Mouse (Mus musculus) lung, postnatal 14 days (tissue): ENCODE measurements around the gene Morc2a.

Experiments used
- DNase-seq: peaks from one replicate; pipeline ENCODE4 v3.0.0; 2021

The Morc2a gene

GRCm38 (mm10) chr11:3684723-3685430, 35.9 kb downstream of the Morc2a start:
- DNase-seq = no peak

DNA sequence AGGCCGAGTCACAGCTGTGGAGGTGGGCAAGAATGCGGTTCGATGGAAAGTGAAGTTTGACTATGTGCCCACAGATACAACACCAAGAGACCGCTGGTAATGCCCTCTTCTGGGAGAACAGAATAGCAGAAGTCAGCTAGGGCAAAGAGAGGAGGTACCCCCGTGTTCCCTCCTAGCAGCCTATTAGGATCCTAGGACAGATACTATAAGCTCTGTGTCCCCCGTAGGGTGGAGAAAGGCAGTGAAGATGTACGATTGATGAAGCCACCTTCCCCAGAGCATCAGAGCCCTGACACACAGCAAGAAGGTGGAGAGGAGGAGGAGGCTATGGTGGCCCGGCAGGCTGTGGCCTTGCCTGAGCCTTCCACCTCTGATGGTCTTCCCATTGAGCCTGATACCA, 36.4 kb downstream of the Morc2a start:
- no peak for DNase-seq

GRCm38 (mm10) chr11:3686318-3686717, 37.3 kb downstream of the Morc2a start:
- DNase-seq = no peak

- no peak for DNase-seq
Measured at GRCm38 (mm10) chr11:3686885-3687284, 37.9 kb downstream of the Morc2a start.

- DNase-seq = no peak
Measured at GRCm38 (mm10) chr11:3691746-3692145, 42.8 kb downstream of the Morc2a start.

- no peak for DNase-seq
Measured at GRCm38 (mm10) chr11:3696086-3696616, 47.2 kb downstream of the Morc2a start.

- DNase-seq = no peak
Measured at GRCm38 (mm10) chr11:3697441-3697840, 48.5 kb downstream of the Morc2a start.

DNA sequence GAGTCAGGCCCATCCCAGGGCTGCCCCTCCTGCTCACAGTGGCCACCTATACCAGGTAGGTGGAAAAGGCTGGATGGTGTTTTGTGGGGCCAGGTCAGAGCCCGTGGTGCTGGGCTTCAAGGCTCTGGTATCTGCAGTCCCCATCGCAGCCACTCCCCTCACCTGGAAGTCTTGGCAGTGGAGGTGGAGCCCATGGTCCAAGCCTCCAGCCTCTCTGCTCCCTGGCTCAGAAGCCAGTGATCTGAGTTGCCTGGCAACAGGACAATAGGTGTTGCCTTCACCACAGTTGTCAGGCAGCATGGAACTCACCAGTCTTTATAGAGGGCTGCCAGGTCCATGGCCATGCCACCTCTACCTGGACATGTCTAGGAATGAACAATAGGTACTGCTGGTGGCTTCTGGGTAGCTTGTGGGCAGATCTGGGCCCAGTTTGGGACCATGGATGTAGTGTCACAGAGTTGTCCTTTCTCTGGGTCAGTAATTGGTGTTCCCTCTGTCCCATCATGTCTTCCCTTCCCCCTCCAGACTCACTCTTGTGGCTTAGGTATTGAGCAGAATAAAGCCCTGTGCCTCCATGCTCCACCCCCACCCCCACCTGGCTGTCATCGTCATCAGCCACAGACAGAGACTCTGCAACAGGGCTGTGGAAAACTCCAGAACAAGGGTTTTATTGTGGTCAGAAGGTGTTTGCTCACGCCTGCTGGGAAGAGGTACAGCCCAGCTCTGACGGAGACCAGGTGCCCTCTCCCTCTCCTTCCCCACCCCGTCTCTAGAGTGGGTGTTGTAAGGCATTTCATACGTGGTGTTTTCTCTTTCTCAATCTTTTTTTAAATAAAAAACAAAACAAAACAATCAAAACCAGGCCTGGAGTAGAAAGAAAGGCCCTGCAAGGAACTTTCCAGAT, 54.4 kb downstream of the Morc2a start:
- no peak for DNase-seq

DNA sequence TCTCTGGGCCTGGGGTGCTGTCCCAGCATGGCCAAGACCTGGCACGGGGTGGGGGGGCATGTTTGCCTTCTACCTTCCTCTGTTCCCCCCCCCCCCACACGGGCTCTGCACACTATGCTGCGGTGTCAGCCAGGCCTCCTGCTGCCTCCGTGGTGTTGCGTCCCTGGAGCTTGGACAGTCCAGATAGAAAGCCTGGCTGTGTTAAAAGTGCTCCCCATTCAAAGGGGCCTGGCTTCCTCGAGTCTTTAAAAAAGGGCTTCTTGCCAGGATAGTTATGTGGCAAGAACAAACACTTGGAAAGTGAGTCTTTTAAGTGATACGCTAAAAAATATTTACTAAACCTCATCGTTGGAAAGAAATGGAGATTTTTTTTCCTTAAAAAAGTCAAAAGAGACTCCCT, 55.4 kb downstream of the Morc2a start:
- peak; percentile 15 for DNase-seq

DNA sequence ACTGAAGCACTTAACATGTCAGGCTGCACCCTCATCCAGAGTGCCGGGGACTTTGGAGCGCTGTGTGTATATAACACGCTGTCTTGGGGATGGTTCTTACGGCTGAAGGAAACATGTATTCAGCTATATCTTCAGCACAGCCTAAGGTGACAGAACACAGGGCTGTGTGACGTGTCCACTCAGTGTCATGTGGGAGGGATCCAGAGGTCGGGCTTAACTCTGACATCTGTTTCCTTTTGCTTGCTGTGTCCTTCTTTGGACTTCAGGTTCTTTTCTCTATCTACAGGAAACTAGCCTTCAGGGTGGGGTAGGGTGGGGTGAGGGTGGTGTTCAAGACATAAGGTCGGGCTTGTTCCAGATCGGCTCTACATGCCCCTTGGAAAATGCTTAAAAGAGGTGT, 58.1 kb downstream of the Morc2a start:
- DNase-seq = no peak

DNA sequence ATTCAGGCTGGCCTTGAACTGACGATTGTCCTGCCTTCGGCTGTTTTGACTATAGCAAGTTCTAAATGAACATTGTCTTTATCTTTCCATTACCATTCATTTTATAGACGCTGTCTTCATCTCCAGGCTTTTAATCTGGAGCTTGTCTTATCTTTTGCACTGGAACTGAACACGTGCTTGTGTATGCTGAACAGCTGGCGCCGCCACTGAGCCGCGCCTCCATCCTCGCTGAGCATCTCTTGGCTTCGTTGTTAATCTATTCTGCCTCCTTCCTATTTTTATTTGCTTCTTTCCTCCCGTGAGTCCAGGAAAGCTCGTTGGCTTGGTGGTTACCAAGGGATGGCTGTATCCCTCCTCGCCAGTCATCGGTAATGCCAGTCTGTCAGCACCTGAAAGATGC, 61.2 kb downstream of the Morc2a start:
- no peak for DNase-seq

DNA sequence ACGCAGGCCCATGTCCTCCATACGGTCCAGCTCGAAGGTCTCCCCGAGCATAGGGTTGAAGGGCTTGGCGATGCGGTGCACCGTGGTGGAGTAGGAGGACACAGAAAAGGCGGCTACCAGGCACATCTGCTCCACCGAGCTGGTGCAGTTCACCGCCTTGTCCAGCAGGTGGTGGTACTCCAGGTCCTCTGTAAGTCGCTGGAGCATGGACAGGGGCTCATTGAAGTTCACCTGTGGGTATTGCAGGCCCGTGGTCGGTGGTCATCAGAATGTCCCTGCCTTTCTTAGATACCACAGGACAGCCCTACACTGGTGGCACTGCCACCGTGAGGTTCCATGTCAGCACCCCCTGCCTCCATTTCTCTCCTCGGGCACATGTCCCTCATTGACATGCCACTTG, 65.5 kb downstream of the Morc2a start:
- peak; percentile 68 for DNase-seq

DNA sequence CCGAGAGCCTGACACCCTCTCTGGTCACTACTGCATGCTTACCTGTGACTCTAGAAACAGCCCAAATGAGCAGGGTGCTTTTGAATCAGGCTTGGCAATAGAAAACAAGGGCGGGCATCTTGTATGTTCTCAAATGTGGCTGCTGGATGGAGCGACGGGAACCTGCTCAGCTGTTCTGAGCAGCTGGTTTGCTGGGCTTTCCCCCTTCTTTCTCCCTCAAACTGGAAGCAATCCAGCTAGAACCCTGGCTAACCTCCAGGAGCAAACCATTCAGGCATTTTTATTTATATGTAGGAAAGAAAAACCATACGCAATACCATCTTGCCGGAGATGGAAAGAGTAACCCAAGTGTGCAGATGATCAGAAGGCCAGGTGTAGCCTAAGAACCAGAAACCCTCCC, 67.7 kb downstream of the Morc2a start:
- no peak for DNase-seq

DNA sequence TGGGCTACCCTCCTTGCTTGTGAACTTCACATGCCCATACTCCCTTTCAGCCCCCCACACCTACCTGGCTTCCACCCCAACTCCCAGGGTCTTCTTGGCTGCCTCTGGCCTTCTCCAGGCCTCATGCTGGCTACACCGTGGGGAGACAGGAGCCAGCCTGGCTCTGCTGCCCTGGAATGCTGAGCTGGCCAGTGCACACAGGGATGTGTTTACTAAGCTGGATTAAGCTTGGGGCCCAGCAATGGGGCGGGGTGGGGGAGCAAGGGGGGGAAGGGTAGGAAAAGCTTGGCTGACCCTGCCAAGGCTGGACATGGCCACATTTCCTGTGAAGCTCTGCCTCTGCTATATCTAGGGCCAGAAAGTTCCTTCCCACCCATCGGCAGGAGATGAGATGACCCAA, 73.0 kb downstream of the Morc2a start:
- DNase-seq = no peak

DNA sequence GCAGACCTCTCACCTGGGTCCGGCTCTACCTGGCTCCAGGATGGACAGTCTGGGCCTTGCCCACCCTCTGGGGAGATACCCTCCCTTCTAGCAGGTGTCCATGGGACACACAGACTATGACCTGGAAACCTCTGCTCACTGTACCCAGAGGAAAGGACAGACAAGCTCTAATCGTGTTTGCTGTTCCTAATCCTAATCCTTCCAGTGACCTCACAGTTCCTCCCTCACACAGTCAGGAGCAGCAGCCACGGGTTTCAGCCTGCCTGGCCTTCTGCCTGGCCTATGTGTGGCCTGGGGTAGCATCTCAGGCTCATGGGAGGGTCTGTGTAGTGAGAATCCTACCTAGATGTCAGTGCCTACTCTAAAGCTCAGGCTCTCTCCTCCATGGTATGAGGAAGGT, 73.9 kb downstream of the Morc2a start:
- DNase-seq = no peak

DNA sequence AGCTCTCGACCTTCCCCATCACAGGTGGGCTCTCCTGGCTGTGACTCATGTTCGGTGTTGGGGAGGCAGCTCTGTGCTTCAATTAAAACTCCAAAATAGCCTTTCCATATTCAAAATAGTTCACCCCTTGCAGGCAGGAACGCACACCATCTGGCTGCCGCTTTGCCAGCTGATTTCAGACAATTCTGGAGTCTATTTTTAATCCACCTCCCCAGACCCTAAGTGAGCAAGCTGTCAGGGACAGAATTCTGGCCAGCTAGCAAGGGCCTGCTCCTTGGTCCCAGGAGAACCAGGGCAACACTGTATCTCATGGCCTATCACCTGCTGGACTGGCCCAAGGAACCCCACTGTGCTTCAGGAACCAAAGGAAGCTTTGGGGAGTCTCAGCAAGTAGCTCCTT, 74.9 kb downstream of the Morc2a start:
- no peak for DNase-seq

DNA sequence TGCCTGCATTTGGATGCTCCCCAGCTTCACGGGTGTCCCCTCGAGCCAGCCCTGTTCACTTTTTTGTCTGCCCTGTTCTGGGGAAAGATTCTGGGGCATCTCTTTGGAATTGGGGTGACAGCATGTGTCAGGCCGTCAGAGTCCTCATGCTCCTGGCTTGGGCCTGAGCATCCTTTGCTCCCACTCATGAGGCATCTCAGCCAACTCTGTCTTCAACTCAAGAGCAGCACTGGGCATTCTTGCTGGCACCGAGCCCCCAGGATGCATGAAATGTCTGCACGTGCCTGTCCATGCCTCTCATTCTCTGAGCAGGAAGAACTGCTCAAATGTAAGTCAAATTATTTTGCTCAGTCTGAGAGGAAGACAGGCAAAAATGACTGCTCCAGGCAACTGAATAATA, 75.7 kb downstream of the Morc2a start:
- DNase-seq = no peak

DNA sequence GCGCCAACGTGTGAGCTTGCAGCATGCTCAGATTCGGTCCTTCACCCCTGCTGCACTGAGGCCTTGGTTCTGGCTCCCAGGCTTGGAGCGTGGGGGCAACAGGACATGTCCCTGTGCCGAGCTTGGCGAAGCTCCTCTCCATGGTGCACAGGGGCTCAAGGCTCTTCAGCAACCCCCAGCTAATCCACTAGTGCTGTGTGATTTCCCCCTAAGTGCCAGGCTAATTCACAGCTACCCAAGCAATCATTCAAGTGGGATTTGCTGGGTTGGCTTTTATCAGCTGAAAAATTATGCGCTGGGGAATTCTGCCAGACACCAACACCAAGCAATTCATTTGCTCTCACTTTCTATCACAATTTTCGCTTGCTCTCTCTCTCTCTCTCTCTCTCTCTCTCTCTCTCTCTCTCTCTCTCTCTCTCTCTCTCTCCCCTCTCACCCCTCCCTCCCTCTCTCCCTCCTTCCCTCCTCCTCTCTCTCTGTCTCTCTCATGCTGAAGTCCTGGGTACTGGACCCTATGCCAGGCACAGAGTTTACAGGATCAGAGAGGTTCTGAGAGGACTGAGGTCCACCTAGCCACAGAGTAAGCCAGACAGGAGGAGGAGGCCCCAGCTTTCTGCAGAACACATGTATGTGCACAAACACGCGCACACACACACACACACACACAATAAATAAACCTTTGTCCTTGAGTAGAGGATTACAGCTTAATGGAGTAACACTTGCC, 76.5 kb downstream of the Morc2a start:
- DNase-seq = no peak

- no peak for DNase-seq
Measured at GRCm38 (mm10) chr11:3727438-3728105, 78.6 kb downstream of the Morc2a start.

GRCm38 (mm10) chr11:3731469-3731868, 82.5 kb downstream of the Morc2a start:
- DNase-seq = no peak

GRCm38 (mm10) chr11:3733933-3734636, 85.1 kb downstream of the Morc2a start:
- DNase-seq = no peak

DNA sequence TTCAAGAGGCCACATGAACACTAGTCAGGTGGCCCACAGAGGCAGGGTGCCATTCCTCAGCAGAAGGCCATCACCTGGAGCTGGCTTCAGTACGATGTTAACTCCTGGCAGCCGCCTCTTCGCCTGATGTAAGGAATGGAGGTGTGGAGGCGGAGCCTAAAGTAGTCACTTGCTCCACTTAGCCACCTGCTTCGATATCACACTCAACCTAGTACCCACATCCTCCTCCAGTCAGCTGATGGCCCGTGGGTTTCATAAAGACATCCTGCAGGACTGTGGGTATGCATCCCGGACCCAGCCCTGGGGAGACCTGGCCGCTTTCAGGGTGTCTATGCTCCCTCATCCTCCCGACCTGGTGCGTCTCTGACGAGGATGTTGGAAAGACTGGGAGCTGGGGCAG, 86.7 kb downstream of the Morc2a start:
- no peak for DNase-seq
